Mouse (Mus musculus) CH12.LX (cell line): ENCODE data around the gene Grxcr1. TPM values are rescaled to one million over a fixed set of nuclear protein-coding genes. Genes with fewer than 3 reads are reported as not detected.

Experiments
- DNase-seq: peaks from one replicate; pipeline ENCODE4 v3.0.0-alpha.2; 2013; ENCODE audit errors: extremely low read depth
- H3K27ac ChIP-seq: 2 replicates; pipeline ENCODE4 v1.5.1; 2012; ENCODE audit warnings: low read depth, mild to moderate bottlenecking, control low read depth, moderate library complexity; ENCODE audit not compliant: insufficient read depth
- H3K27me3 ChIP-seq: replicated peaks from 2 replicates; pipeline ENCODE3; 2012; ENCODE audit warnings: inconsistent platforms
- H3K36me3 ChIP-seq, 2 experiments: replicated peaks in 1 of 2; 2 replicates each; pipeline versions ENCODE3 to v1.6.1; 2012; ENCODE audit warnings: inconsistent platforms in 1 of 2, low read length in 1 of 2, mild to moderate bottlenecking in 1 of 2, mixed read lengths in 1 of 2, moderate library complexity in 1 of 2; ENCODE audit not compliant: control insufficient read depth in 1 of 2, insufficient read depth in 1 of 2
- H3K4me1 ChIP-seq, 2 experiments: 2 replicates each; pipeline ENCODE4 v1.6.1; 2012; ENCODE audit warnings: inconsistent platforms in 1 of 2, moderate library complexity in 1 of 2; ENCODE audit not compliant: insufficient read depth in 2 of 2, control insufficient read depth in 1 of 2
- H3K4me2 ChIP-seq: 2 replicates; pipeline ENCODE4 v1.6.1; 2012; ENCODE audit warnings: low read depth, mild to moderate bottlenecking, control low read depth; ENCODE audit not compliant: poor library complexity, insufficient read depth, severe bottlenecking
- H3K4me3 ChIP-seq, 3 experiments: fragments of 150-350 bp in 1 of 3; sonication (generic) in 1 of 3; replicated peaks in 1 of 3; 2 replicates each; pipeline versions ENCODE3 to v1.5.1; 2011 to 2012; ENCODE audit warnings: low read depth in 2 of 3, low read length in 2 of 3, mild to moderate bottlenecking in 2 of 3, moderate library complexity in 2 of 3, control low read depth in 1 of 3, improper control_type of control experiment in 1 of 3, inconsistent platforms in 1 of 3, mixed read lengths in 1 of 3; ENCODE audit not compliant: poor library complexity in 1 of 3
- H3K79me2 ChIP-seq: replicated peaks from 2 replicates; pipeline ENCODE4 v1.6.1; 2012; ENCODE audit warnings: mild to moderate bottlenecking, moderate library complexity; ENCODE audit not compliant: control insufficient read depth, poor library complexity, insufficient read depth, severe bottlenecking; ENCODE audit errors: extremely low read depth
- H3K9ac ChIP-seq: 2 replicates; pipeline ENCODE4 v1.6.1; 2012; ENCODE audit warnings: low read depth, mild to moderate bottlenecking, control low read depth, moderate library complexity; ENCODE audit not compliant: insufficient read depth
- H3K9me3 ChIP-seq: replicated peaks from 2 replicates; pipeline ENCODE3; 2012; ENCODE audit warnings: low read length, inconsistent platforms, mixed read lengths
- BHLHE40 ChIP-seq: IDR thresholded peaks from 2 replicates; pipeline ENCODE4 v1.6.1; 2011; ENCODE audit warnings: mild to moderate bottlenecking, low read depth, low read length, improper control_type of control experiment
- CHD1 ChIP-seq: IDR thresholded peaks from 2 replicates; pipeline ENCODE4 v1.6.1; 2012; ENCODE audit warnings: low read depth, low read length, improper control_type of control experiment, inconsistent platforms
- CHD2 ChIP-seq: IDR thresholded peaks from 2 replicates; pipeline ENCODE4 v1.6.1; 2011; ENCODE audit warnings: low read length, improper control_type of control experiment
- ELF1 ChIP-seq: IDR thresholded peaks from 2 replicates; pipeline ENCODE4 v1.6.1; 2014; ENCODE audit warnings: low read depth, mild to moderate bottlenecking, inconsistent platforms, low read length, improper control_type of control experiment
- EP300 ChIP-seq: IDR thresholded peaks from 2 replicates; pipeline ENCODE4 v1.6.1; 2011; ENCODE audit warnings: low read length, improper control_type of control experiment
- IRF4 ChIP-seq: IDR thresholded peaks from 2 replicates; pipeline ENCODE4 v1.6.1; 2014; ENCODE audit warnings: low read depth, mild to moderate bottlenecking, inconsistent platforms, low read length, improper control_type of control experiment
- JUND ChIP-seq: conservative IDR thresholded peaks from 2 replicates; pipeline ENCODE4 v1.6.1; 2011; ENCODE audit warnings: low read depth, low read length, improper control_type of control experiment
- MAFK ChIP-seq: IDR thresholded peaks from 2 replicates; pipeline ENCODE4 v1.6.1; 2011; ENCODE audit warnings: low read length, improper control_type of control experiment; ENCODE audit not compliant: insufficient replicate concordance
- MAX ChIP-seq: IDR thresholded peaks from 2 replicates; pipeline ENCODE4 v1.6.1; 2011; ENCODE audit warnings: low read length, improper control_type of control experiment
- MAZ ChIP-seq: IDR thresholded peaks from 2 replicates; pipeline ENCODE4 v1.6.1; 2012; ENCODE audit warnings: low read depth, mild to moderate bottlenecking, inconsistent platforms, low read length, improper control_type of control experiment, moderate library complexity
- MEF2A ChIP-seq: IDR thresholded peaks from 2 replicates; pipeline ENCODE4 v1.6.1; 2014; ENCODE audit warnings: low read depth, mild to moderate bottlenecking, inconsistent platforms, low read length, improper control_type of control experiment, borderline replicate concordance
- NRF1 ChIP-seq: IDR thresholded peaks from 2 replicates; pipeline ENCODE4 v1.6.1; 2014; ENCODE audit warnings: low read depth, mild to moderate bottlenecking, inconsistent platforms, low read length, improper control_type of control experiment, moderate library complexity
- SIN3A ChIP-seq: IDR thresholded peaks from 2 replicates; pipeline ENCODE4 v1.6.1; 2012; ENCODE audit warnings: low read length, improper control_type of control experiment, inconsistent platforms
- TCF12 ChIP-seq: IDR thresholded peaks from 2 replicates; pipeline ENCODE4 v1.6.1; 2014; ENCODE audit warnings: low read depth, mild to moderate bottlenecking, inconsistent platforms, low read length, improper control_type of control experiment
- UBTF ChIP-seq: IDR thresholded peaks from 2 replicates; pipeline ENCODE4 v1.6.1; 2012; ENCODE audit warnings: low read depth, mild to moderate bottlenecking, inconsistent platforms, low read length, improper control_type of control experiment, moderate library complexity
- USF2 ChIP-seq: conservative IDR thresholded peaks from 2 replicates; pipeline ENCODE4 v1.6.1; 2011; ENCODE audit warnings: low read depth, low read length, improper control_type of control experiment
- ZMIZ1 ChIP-seq: IDR thresholded peaks from 2 replicates; pipeline ENCODE4 v1.6.1; 2012; ENCODE audit warnings: low read depth, mild to moderate bottlenecking, inconsistent platforms, low read length, improper control_type of control experiment
- ZNF384 ChIP-seq: IDR thresholded peaks from 2 replicates; pipeline ENCODE4 v1.6.1; 2012; ENCODE audit warnings: low read depth, low read length, improper control_type of control experiment, inconsistent platforms
- dilution Hi-C: fragments of 300-500 bp; cut with MboI; formaldehyde crosslinking; loops from 2 replicates; pipeline ENCODE4 v1.14.3; 2020; ENCODE audit warnings: low sequenced_read_pairs; ENCODE audit not compliant: extremely low pct_unique_long_range_greater_than_20kb, extremely low pct_ligation_motif_present
- in situ Hi-C: fragments of 300-500 bp; cut with MboI; formaldehyde crosslinking; loops from 3 replicates; pipeline ENCODE4 v1.14.3; 2019; ENCODE audit warnings: low sequenced_read_pairs, low pct_ligation_motif_present, low pct_unique_long_range_greater_than_20kb, mixed read lengths
- polyA plus RNA-seq: library from polyadenylated mRNA; unstranded; fragments of >175 nt; gene quantifications from 2 replicates; pipeline ENCODE4 v1.2.1, GENCODE M21; 2012; ENCODE audit warnings: low read depth; ENCODE audit not compliant: insufficient read length
- total RNA-seq, 2 experiments: library from RNA; depleted of rRNA; stranded (reverse); fragments of 300-350 nt in 1 of 2; fragments of >200 nt in 1 of 2; gene quantifications; 2 replicates each; pipeline ENCODE4 v1.2.3; 2012 to 2014

The Grxcr1 gene
- total RNA-seq (2012; rRNA removed) (not detected in 2 replicates), total RNA-seq (2014; rRNA removed) (not detected in 2 replicates), polyA plus RNA-seq (not detected in 2 replicates)

- in situ Hi-C loops: no loop called here
- TF ChIP-seq TCF12 (0 out of 2 replicates have a peak, but pooled peaks have one; percentile 31), USF2 (no peak), UBTF (no peak), JUND (peak; percentile 33; the same call in 1 of the 2 replicates), CHD1 (no peak), MAX (0 out of 2 replicates have a peak, but pooled peaks have one; percentile 21), CHD2 (peak; percentile 47; the same call in 1 of the 2 replicates), MAFK (no peak), MEF2A (0 out of 2 replicates have a peak, but pooled peaks have one; percentile 32), IRF4 (peak; percentile 78), SIN3A (no peak), ELF1 (no peak), MAZ (no peak), ZNF384 (no peak), BHLHE40 (0 out of 2 replicates have a peak, but pooled peaks have one; percentile 28), EP300 (peak; percentile 80), ZMIZ1 (no peak)
Measured at GRCm38 (mm10) chr5:68031744-68032143, at the start of gene Grxcr1. Gene Grxcr1, plus strand, starts transcription at chr5:68031835.

GRCm38 (mm10) chr5:67981946-67982526 is 49.6 kb upstream of the Grxcr1 start:
- no peak overlapping the region for H3K4me3 ChIP-seq
- no peak overlapping the region for H3K4me2 ChIP-seq
- no peak for DNase-seq
- TF ChIP-seq ZNF384: peak; percentile 59
- no peak for TF ChIP-seq NRF1
- no peaks in the 10 kb centered on the region for H3K27me3 ChIP-seq
- no peaks in the 10 kb centered on the region for H3K9me3 ChIP-seq
- dilution Hi-C loops (no loop called here), in situ Hi-C loops (no loop called here)
- H3K27ac ChIP-seq: no peak overlapping the region
- H3K79me2 ChIP-seq: no peaks in the 10 kb centered on the region
- no peaks in the 10 kb centered on the region for H3K36me3 ChIP-seq
- H3K9ac ChIP-seq: no peak overlapping the region
- no peaks in the 10 kb centered on the region; a peak in 1 of 4 replicates for H3K4me1 ChIP-seq

More at GRCm38 (mm10) chr5:68031744-68032143, at the start of gene Grxcr1:
- Histone ChIP-seq H3K4me2 (peak within 1 kb of the TSS; percentile 2; the same call in 1 of the 2 replicates), H3K36me3 (no peaks in the 10 kb centered on the region), H3K79me2 (no peaks in the 10 kb centered on the region), H3K4me1 (peaks cover 17 to 47% of the 10 kb centered on the region in 2 experiments), H3K9me3 (no peaks in the 10 kb centered on the region), H3K27ac (no peak within 1 kb of the TSS), H3K27me3 (no peaks in the 10 kb centered on the region), H3K9ac (no peak within 1 kb of the TSS), H3K4me3 (no peak within 1 kb of the TSS)
- DNase-seq: no peak
- dilution Hi-C loops: no loop called here
